Mouse (Mus musculus): ENCODE measurements around the gene Sppl2a.

DNA sequence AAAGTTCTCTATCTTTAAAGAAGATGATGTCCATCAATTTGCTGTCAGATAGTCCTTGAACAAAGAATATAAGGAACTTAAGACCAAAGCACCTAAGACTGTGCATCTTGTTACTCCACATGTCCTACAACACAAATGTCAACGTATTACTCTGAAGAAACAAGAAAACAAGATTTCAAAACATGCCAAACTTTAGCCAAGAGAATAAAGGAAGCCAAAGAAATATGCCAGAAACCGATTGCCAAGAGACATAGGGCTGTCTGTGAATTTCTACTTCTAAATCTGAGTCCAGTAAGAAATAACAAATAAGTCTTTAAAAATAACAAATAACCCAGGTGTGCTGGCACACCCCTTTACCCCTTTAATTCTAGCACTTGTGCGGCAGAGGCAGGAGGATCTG is 68.0 kb downstream of the Sppl2a start:
- TF ChIP-seq POLR2A (IDR thresholded peaks at IDR 0.05; ENCODE audit: borderline replicate concordance, extremely low read depth, insufficient read depth, insufficient read length, poor library complexity, severe bottlenecking) = no peak
- no peak for TF ChIP-seq CTCF (IDR thresholded peaks at IDR 0.05; ENCODE audit: borderline replicate concordance, extremely low read depth, insufficient read depth, insufficient read length)

Data from brain, embryonic 14.5 days (tissue).